Mouse (Mus musculus): ENCODE measurements around the gene Kcnj9. TPM values are rescaled to one million over a fixed set of nuclear protein-coding genes. Genes with fewer than 3 reads are reported as not detected.
A peak's percentile ranks its signal among the peaks of the same experiment; 100 is the strongest.

Kcnj9 gene
- polyA plus RNA-seq, 1 experiment from 2014 or later = 5.9 TPM

DNA sequence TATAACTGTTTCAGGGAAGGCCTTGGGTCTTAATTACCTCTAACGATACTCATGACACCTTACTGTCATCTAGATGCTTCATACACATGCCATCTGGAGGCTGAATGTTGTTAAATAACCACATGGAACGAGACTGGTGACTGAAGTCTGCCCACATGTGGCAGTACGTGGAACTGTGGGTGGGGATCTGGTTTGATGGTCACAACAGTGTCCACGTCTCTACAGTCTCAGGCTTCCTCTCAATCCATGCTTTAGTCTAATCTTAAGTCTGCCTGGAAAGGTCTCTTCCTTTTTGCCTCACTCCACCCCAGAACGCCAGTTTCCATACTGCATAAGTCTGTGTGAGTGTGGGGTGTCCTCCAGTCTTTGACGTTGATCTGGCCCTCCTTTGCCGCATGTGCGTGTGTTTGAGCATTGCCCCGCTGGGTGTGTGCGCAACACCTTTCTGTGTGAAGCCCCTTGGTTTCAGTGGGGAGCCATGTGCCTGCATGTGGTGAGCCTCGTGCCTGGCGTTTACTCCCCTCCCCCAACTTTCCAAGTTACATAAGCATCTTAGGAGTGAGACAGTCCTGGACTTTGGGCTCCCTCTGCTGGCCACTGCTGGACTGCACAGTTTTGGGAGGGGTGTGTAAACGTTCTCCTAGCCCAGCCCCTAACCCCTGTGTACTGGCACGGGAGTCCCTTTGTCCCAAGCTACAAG is 19.3 kb downstream of the Kcnj9 start:
- 2% methylated on average over 14 of the region's 14 CpGs for WGBS
- H3K4me2 ChIP-seq = peak overlapping the region; percentile 81
- H3K4me1 ChIP-seq = peaks cover 45% of the 10 kb centered on the region
- H3K36me3 ChIP-seq (replicated peaks) = no peaks in the 10 kb centered on the region
- H3K9ac ChIP-seq = peak overlapping the region; percentile 42
- H3K27ac ChIP-seq = peak overlapping the region; percentile 81
- no peaks in the 10 kb centered on the region for H3K9me3 ChIP-seq
- H3K4me3 ChIP-seq = peak overlapping the region; percentile 35
- ATAC-seq (replicated peaks) = peak; percentile 76
- H3K27me3 ChIP-seq (replicated peaks) = no peaks in the 10 kb centered on the region

DNA sequence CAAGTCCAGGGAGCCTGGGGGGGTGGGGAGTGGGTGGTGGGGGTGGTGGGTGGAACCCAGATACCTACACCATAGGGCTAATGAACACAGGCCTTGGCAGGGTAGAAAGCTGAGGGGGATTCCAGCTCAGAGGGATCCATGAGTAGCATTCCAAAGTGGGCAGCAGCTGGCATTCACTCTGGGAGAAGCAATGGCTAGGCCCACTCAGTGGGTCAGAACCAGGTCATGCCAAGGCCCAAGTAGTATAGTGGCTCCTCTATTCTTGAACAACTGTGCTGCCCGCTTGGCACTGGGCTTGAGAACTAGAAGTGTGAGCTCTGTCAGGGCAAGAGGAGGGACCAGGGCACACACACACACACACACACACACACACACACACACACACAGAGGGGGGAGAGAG is 20.7 kb downstream of the Kcnj9 start:
- Histone ChIP-seq H3K4me2 (no peak overlapping the region), H3K4me1 (peaks cover 36% of the 10 kb centered on the region), H3K4me3 (no peak overlapping the region), H3K36me3 (replicated peaks) (no peaks in the 10 kb centered on the region), H3K27ac (0 out of 2 replicates have a peak overlapping the region, but pooled peaks have one; percentile 17), H3K9me3 (no peaks in the 10 kb centered on the region), H3K27me3 (replicated peaks) (no peaks in the 10 kb centered on the region), H3K9ac (no peak overlapping the region)
- 100% methylated on average over 1 of the region's 1 CpGs for WGBS
- ATAC-seq (replicated peaks) = no peak

DNA sequence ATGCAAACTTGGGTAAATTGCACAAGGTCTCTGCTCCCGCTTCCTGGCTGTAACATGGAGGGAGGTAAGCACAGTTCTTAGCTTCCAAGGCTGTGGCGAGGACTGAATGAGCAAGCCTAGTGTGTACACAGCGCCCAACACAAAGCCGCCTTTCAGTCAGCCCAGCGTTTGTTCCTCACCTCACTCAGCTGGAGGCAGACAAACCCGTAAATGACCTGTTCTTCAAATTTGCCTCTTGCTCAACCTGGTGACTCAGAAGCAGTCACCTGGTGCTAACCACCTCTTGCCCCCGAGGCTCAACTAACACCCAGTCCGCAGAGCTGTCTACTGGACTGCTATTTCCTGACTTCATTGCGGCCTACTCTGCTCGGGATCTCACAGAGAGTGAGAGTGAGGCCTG is 21.2 kb downstream of the Kcnj9 start:
- no peaks in the 10 kb centered on the region for H3K27me3 ChIP-seq (replicated peaks)
- no peaks in the 10 kb centered on the region for H3K9me3 ChIP-seq
- no peak overlapping the region for H3K4me3 ChIP-seq
- peak overlapping the region; percentile 44; the same call in 1 of the 2 replicates for H3K27ac ChIP-seq
- H3K4me2 ChIP-seq = no peak overlapping the region
- H3K9ac ChIP-seq = no peak overlapping the region
- ATAC-seq (replicated peaks) = no peak
- WGBS = 55% methylated on average over 10 of the region's 10 CpGs
- peaks cover 32% of the 10 kb centered on the region for H3K4me1 ChIP-seq
- H3K36me3 ChIP-seq (replicated peaks) = no peaks in the 10 kb centered on the region

DNA sequence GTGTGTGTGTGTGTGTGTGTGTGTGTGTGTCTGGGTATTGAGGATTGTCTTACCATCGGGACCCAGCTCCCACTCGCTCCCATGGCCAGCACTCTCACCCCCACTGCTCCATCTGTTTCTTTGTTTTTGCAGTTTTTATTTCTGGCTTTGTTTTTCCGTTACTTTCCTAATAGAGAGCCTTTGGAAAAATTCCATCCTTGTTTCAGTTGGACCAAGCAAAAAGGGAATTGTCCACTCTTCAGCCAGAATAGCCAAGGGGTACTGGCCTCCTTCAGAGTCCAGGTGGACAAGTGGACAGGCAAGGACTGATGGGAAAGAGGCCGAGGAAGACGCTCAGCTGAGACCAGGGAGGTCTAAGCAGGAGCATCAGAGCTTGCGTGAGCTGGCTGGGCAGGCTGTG is 22.2 kb downstream of the Kcnj9 start:
- no peaks in the 10 kb centered on the region for H3K36me3 ChIP-seq (replicated peaks)
- no peak overlapping the region for H3K27ac ChIP-seq
- H3K4me1 ChIP-seq = peaks cover 27% of the 10 kb centered on the region
- no peak overlapping the region for H3K4me3 ChIP-seq
- no peaks in the 10 kb centered on the region for H3K27me3 ChIP-seq (replicated peaks)
- H3K9ac ChIP-seq = no peak overlapping the region
- WGBS = 71% methylated on average over 6 of the region's 6 CpGs
- ATAC-seq (replicated peaks) = no peak
- H3K9me3 ChIP-seq = no peaks in the 10 kb centered on the region
- H3K4me2 ChIP-seq = no peak overlapping the region

DNA sequence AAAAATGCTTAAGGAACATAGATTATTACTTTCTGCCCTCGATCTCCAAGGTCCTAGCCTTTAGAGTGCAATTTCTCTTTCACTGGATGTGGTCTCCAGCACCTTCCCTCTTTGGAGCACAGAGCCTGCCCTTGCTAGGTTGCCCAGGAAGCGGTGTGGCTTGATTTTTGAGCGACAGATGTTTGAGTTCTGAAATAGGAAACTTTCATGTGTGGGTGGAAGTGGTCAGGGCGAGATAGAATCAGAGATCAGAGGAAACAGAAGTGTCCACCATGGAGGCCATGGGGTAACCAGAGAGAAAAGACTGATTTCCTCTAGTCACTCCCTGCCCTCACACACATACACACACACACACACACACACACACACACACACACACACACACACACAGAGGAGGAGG is 22.9 kb downstream of the Kcnj9 start:
- no peak overlapping the region for H3K27ac ChIP-seq
- no peaks in the 10 kb centered on the region for H3K27me3 ChIP-seq (replicated peaks)
- no peak overlapping the region for H3K4me2 ChIP-seq
- 85% methylated on average over 4 of the region's 4 CpGs for WGBS
- H3K9ac ChIP-seq = no peak overlapping the region
- H3K4me1 ChIP-seq = peaks cover 28% of the 10 kb centered on the region
- H3K36me3 ChIP-seq (replicated peaks) = no peaks in the 10 kb centered on the region
- ATAC-seq (replicated peaks) = no peak
- no peak overlapping the region for H3K4me3 ChIP-seq
- no peaks in the 10 kb centered on the region for H3K9me3 ChIP-seq

DNA sequence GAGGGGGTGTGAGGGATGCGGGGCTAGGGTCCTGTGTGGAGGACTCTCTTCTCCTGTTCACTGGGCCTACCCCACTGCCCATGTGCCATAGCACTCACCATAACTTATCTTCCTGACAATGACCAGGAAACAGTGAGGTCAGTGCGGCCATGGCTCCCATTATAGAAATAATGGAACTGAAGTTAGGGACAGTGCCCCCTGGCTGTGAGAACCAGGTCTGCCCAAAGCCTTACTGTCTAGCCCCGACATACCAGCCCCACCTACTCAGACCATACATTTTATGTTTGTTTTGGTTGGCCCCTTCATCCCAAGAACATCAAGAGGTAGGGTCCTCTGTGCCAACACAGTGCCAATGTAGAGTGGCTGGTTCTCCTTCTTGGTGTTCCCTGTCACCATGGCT is 23.5 kb downstream of the Kcnj9 start:
- 84% methylated on average over 3 of the region's 3 CpGs for WGBS
- no peak overlapping the region for H3K27ac ChIP-seq
- H3K4me2 ChIP-seq = no peak overlapping the region
- no peak overlapping the region for H3K9ac ChIP-seq
- no peaks in the 10 kb centered on the region for H3K9me3 ChIP-seq
- peaks cover 28% of the 10 kb centered on the region for H3K4me1 ChIP-seq
- ATAC-seq (replicated peaks) = no peak
- no peaks in the 10 kb centered on the region for H3K36me3 ChIP-seq (replicated peaks)
- H3K27me3 ChIP-seq (replicated peaks) = no peaks in the 10 kb centered on the region
- H3K4me3 ChIP-seq = no peak overlapping the region

DNA sequence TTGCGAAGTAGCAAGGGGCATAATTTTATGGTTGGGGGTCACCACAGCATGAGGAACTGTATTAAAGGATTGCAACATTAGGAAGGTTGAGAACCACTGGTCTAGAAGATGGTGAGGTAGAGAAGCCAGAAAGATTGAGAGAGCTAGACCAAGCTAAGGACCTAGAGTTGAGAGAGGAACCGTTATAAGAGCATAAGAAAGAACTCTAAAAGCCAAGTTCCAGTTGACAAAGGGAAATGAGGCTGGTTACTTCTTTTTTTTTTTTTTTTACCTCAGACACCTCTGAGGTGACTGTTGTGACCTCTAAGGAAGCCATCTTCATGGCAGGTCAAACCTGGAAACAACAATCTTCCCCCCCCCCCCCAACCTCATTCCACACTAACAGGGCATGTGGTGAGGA is 24.0 kb downstream of the Kcnj9 start:
- Histone ChIP-seq H3K4me3 (no peak overlapping the region), H3K27ac (no peak overlapping the region), H3K9me3 (no peaks in the 10 kb centered on the region), H3K9ac (no peak overlapping the region), H3K27me3 (replicated peaks) (no peaks in the 10 kb centered on the region), H3K4me1 (peaks cover 23% of the 10 kb centered on the region), H3K4me2 (no peak overlapping the region), H3K36me3 (replicated peaks) (no peaks in the 10 kb centered on the region)
- ATAC-seq (replicated peaks) = no peak
- 92% methylated on average over 2 of the region's 2 CpGs for WGBS

DNA sequence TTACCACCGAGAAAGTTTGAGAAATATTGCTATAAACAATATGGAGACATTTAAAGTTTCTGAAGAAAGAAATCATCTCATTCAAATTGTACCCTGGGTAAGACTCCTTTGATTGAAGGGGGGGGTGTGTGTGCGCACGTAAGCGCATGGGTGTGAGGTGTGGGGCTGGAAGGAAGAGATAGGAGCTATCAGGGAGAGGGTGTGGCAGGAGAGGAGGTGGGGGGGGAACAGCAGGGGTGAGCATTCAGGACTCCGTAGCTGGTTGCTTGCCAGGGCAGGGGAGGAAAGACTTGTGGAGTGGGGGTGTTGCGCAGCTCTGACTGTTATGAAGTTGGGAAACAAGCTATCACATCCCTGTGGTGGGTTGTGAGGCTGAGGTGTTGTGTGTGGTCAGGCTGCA is 24.7 kb downstream of the Kcnj9 start:
- H3K27ac ChIP-seq = no peak overlapping the region
- H3K36me3 ChIP-seq (replicated peaks) = no peaks in the 10 kb centered on the region
- no peak overlapping the region for H3K9ac ChIP-seq
- no peak for ATAC-seq (replicated peaks)
- H3K27me3 ChIP-seq (replicated peaks) = no peaks in the 10 kb centered on the region
- no peaks in the 10 kb centered on the region for H3K9me3 ChIP-seq
- H3K4me2 ChIP-seq = no peak overlapping the region
- peaks cover 16% of the 10 kb centered on the region for H3K4me1 ChIP-seq
- no peak overlapping the region for H3K4me3 ChIP-seq
- 79% methylated on average over 6 of the region's 6 CpGs for WGBS

DNA sequence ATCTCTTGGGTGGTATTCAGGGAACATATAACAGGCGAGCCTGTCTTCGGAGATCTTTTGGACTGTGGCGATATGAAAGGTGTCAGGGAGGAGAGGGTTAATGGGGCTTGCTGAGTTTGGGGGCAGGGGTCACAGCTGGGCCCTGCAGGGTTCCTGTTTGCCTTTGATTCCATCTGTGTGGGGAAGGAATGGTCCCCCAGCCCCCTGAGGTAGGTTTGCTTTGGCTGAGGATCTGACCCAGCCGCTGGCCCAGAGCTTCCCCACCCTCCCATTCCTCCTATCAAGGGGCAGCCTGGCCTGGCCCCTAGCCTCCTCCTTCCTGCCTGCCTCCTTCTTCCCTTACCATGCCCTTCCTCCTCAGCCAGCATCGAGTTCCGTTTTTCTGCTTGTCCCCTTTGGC is 26.3 kb downstream of the Kcnj9 start:
- WGBS = 9% methylated on average over 6 of the region's 6 CpGs
- Histone ChIP-seq H3K9ac (no peak overlapping the region), H3K4me3 (no peak overlapping the region), H3K9me3 (no peaks in the 10 kb centered on the region), H3K4me1 (peaks cover 14% of the 10 kb centered on the region; the same call in 1 of the 2 replicates), H3K27ac (no peak overlapping the region), H3K27me3 (replicated peaks) (no peaks in the 10 kb centered on the region), H3K36me3 (replicated peaks) (no peaks in the 10 kb centered on the region), H3K4me2 (no peak overlapping the region)
- no peak for ATAC-seq (replicated peaks)

DNA sequence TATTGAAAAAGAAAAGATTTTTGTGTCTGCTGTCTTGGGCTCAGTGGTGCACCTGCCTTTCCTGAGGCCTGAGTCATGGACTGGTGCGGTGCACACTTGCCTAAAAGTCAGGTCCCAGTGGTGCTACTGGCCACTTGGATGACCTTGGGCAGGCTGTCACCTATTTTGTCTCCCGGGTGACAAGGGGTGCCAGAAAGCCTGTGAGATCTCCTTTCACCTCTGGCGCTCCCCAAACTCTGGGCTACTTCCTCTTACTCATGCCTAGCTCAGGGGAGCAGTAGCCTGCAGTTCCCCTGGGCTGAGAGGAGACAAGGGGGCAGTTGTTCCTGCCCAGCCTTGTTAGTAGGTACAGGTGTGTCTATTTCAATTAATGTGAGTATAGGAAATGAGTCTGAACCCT is 26.8 kb downstream of the Kcnj9 start:
- ATAC-seq (replicated peaks) = no peak
- Histone ChIP-seq H3K27ac (no peak overlapping the region), H3K9me3 (no peaks in the 10 kb centered on the region), H3K27me3 (replicated peaks) (no peaks in the 10 kb centered on the region), H3K4me1 (peaks cover 14% of the 10 kb centered on the region), H3K4me2 (no peak overlapping the region), H3K36me3 (replicated peaks) (no peaks in the 10 kb centered on the region), H3K4me3 (no peak overlapping the region), H3K9ac (no peak overlapping the region)
- 59% methylated on average over 3 of the region's 3 CpGs for WGBS

DNA sequence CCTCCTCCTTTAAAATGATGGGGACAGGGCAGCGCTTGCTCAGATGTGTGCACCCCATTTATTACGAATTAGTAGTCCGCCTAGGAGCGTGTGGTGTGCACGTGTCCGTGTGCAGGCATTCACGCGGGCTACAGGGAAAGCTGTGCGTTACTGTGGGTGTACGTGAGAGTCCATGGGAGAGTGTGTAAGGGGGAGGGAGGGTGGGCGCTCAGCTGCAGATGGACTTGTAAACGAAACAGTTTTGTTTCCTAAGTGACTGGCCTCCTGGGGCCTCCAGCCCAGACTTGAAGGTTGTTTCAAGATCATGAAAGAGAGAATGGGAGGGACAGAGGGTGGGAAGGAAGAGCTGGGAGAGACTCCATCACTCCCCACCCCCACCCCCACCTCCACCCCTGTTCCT is 27.9 kb downstream of the Kcnj9 start:
- Histone ChIP-seq H3K27me3 (replicated peaks) (no peaks in the 10 kb centered on the region), H3K9ac (no peak overlapping the region), H3K4me2 (no peak overlapping the region), H3K36me3 (replicated peaks) (no peaks in the 10 kb centered on the region), H3K27ac (no peak overlapping the region), H3K9me3 (no peaks in the 10 kb centered on the region), H3K4me3 (no peak overlapping the region), H3K4me1 (peaks cover 14% of the 10 kb centered on the region)
- 32% methylated on average over 12 of the region's 12 CpGs for WGBS
- ATAC-seq (replicated peaks) = peak; percentile 46; the same call in 1 of the 2 replicates

DNA sequence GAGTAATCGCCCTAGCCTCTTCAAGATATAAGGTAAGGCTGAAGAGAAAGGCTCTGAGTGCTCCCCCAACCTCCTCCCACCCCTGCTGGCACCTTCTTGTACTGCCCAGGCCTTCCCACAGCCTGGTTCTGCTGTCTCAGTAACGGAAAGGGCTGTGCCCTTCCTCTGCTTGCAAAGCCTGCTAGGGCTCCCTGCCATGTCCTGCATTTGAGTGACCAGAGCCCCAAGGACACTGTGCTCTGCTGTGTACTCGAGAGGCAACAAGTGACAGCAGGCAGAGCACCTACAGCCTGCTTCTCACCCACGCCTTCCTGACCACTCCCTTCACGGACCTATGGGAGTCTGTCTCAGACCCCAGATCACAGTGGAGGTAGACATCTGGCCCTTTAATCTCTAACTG is 28.9 kb downstream of the Kcnj9 start:
- Histone ChIP-seq H3K27ac (no peak overlapping the region), H3K4me2 (no peak overlapping the region), H3K4me1 (peaks cover 14% of the 10 kb centered on the region), H3K4me3 (no peak overlapping the region), H3K36me3 (replicated peaks) (no peaks in the 10 kb centered on the region), H3K9me3 (no peaks in the 10 kb centered on the region), H3K9ac (no peak overlapping the region), H3K27me3 (replicated peaks) (no peaks in the 10 kb centered on the region)
- no peak for ATAC-seq (replicated peaks)
- 62% methylated on average over 5 of the region's 5 CpGs for WGBS

DNA sequence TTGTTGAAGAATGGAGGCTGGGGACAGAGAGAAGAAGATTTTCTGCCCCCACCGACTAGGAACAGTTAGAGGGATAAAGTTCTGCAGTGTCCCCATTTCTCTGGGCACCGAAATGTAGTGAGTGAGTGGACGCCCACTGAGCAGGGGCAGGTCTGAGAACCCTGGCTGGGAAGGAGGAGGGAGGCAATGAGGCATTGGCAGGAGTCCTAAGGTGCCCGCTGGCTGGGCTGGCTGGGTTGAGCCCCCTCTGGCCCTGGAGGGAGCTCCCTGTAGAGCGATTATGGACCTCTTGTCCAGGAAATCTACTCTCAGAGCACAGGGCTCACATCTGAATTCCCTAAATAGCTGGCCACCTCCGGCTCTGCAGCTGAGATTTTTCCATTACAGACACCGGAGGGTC is 29.6 kb downstream of the Kcnj9 start:
- Histone ChIP-seq H3K27ac (no peak overlapping the region; the same call in 1 of the 2 replicates), H3K9me3 (no peaks in the 10 kb centered on the region), H3K4me3 (no peak overlapping the region), H3K4me2 (no peak overlapping the region), H3K36me3 (replicated peaks) (no peaks in the 10 kb centered on the region), H3K9ac (no peak overlapping the region), H3K4me1 (peaks cover 18% of the 10 kb centered on the region), H3K27me3 (replicated peaks) (no peaks in the 10 kb centered on the region)
- 64% methylated on average over 7 of the region's 7 CpGs for WGBS
- no peak for ATAC-seq (replicated peaks)

All from midbrain, embryonic 15.5 days (tissue).